Mouse (Mus musculus) layer of hippocampus, adult 2 months (tissue): ENCODE measurements at regions not wholly inside any gene's neighbourhood (a gene's known extent, or its start where the extent isn't known, plus 50 kb on each side); places are given as distances from the start of the nearest gene placed in this dataset.

Source experiments
- DNase-seq, 2 experiments: peaks; one replicate each; pipeline ENCODE4 v3.0.0; 2022; ENCODE audit warnings: low spot score in 2 of 2
- H3K27ac ChIP-seq: fragments of 200-600 bp; 2 replicates; pipeline ENCODE4 v1.8.1; 2022
- H3K4me3 ChIP-seq: fragments of 200-600 bp; 2 replicates; pipeline ENCODE4 v1.8.1; 2022; ENCODE audit warnings: mild to moderate bottlenecking
- CTCF ChIP-seq: fragments of 200-600 bp; conservative IDR thresholded peaks from 2 replicates; pipeline ENCODE4 v1.8.1; 2022; ENCODE audit warnings: antibody characterized with exemption, mild to moderate bottlenecking, moderate library complexity

DNA sequence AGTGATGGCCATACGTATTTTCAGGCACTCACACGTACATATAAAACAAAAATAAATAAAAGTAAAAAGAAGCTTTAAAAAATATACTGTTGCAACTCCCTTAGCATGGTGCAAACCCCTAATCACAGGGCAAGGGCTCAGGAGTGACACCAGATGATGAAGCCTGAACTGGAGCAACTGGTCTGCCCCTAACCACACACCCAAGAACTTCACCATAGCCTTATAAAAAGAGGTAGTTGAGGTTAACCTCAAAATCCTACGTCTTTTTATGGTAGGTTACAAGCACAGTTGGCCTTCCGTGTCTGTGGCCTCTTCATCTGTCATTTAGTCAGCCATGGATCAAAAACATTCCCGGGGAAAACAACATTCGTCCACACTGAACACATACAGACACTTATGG, 96.0 kb downstream of the Mtx3 start:
- H3K27ac ChIP-seq, result no peak overlapping the region
- no peak for DNase-seq
- no peak overlapping the region for H3K4me3 ChIP-seq
- no peak for TF ChIP-seq CTCF

GRCm38 (mm10) chr13:92948560-92948959, 104.0 kb downstream of the Mtx3 start:
- DNase-seq, result no peak
- Histone ChIP-seq H3K4me3 (no peak overlapping the region), H3K27ac (no peak overlapping the region)
- no peak for TF ChIP-seq CTCF

DNA sequence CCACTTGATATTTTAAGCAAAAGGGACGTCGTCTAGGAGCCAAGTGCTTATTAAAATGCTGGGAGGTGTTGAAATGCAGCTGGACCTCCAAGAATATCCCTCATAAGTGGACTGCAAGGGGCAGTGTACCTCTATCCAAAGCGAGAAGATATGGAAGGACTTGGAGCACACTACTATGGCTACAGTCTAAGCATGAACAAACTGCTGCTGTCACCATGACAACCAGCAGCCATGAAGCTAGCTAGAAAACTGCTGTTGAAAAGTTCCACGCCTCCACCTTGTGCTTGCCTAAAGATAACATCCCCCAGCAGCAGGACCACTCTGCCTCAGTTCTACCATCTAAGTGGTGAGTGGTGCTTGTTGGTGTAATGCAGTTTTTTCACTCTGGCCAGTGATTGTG, 115.5 kb downstream of the Mtx3 start:
- Histone ChIP-seq H3K27ac (peak overlapping the region; percentile 9; the same call in 1 of the 2 replicates), H3K4me3 (no peak overlapping the region)
- DNase-seq, result peak; percentile 19 to 57
- TF ChIP-seq CTCF, result no peak

- DNase-seq, result no peak
- H3K27ac ChIP-seq, result no peak overlapping the region
- H3K4me3 ChIP-seq, result no peak overlapping the region
- no peak for TF ChIP-seq CTCF
Observed at GRCm38 (mm10) chr13:92962625-92963024, 118.1 kb downstream of the Mtx3 start.

DNA sequence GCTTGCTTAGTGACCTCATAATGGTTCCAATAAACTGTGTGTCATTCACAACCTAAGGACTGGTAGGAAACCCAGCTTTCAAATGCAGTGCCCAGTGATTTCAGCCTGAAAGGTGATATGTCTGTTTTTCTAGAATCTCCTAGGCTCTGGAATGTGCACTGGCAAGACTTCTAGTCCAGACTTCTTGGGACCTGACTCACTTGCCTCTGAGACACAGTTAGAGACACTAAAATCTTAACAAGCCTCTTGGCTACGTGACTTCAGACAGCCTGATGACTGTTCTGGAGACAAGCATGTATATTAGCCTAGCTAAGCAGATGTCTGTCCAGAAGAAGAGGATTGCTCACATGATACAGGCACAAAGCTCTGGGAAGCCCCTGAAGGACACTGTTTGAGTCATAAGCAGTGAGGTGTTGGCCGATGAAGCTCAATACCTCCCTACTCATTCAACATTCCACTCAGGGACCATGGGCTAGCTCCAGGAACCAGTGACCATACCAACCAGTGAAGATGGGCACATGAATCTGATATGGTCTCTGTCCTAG, 118.9 kb downstream of the Mtx3 start:
- H3K27ac ChIP-seq, result no peak overlapping the region
- no peak overlapping the region for H3K4me3 ChIP-seq
- no peak for DNase-seq
- TF ChIP-seq CTCF, result no peak

GRCm38 (mm10) chr13:92964213-92964743, 119.7 kb downstream of the Mtx3 start:
- TF ChIP-seq CTCF, result no peak
- DNase-seq, result no peak
- no peak overlapping the region for H3K4me3 ChIP-seq
- H3K27ac ChIP-seq, result no peak overlapping the region

- Histone ChIP-seq H3K4me3 (no peak overlapping the region), H3K27ac (no peak overlapping the region)
- TF ChIP-seq CTCF, result no peak
- DNase-seq, result no peak
Observed at GRCm38 (mm10) chr13:92967025-92967610, 122.6 kb downstream of the Mtx3 start.

DNA sequence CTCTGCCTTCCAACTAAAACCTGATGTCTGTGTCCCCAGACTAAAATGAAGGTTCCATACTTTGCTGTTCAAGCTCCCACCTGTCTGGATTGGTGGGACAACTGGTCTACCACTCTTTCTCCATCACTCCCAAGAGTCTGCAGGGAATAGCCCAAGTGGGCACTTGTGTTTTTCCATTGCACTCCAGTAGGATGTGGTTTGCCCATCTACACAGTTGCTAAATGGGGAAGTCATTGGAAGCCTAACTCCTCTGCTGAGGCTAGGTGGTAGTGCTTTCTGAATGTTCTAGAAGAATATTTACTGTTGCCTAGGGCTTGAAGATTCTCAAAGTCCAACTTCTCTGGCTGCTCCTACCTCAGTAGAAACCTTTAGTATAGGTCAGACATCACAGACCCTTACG, 125.0 kb downstream of the Mtx3 start:
- no peak overlapping the region for H3K4me3 ChIP-seq
- TF ChIP-seq CTCF, result no peak
- no peak for DNase-seq
- H3K27ac ChIP-seq, result no peak overlapping the region

- Histone ChIP-seq H3K4me3 (no peak overlapping the region), H3K27ac (no peak overlapping the region; the same call in 1 of the 2 replicates)
- no peak for DNase-seq
- no peak for TF ChIP-seq CTCF
Observed at GRCm38 (mm10) chr13:92972891-92973290, 128.3 kb downstream of the Mtx3 start.

- no peak for DNase-seq
- no peak overlapping the region for H3K4me3 ChIP-seq
- TF ChIP-seq CTCF, result peak; percentile 52
- peak overlapping the region; percentile 15; the same call in 1 of the 2 replicates for H3K27ac ChIP-seq
Observed at GRCm38 (mm10) chr13:92973791-92974190, 129.2 kb downstream of the Mtx3 start.

DNA sequence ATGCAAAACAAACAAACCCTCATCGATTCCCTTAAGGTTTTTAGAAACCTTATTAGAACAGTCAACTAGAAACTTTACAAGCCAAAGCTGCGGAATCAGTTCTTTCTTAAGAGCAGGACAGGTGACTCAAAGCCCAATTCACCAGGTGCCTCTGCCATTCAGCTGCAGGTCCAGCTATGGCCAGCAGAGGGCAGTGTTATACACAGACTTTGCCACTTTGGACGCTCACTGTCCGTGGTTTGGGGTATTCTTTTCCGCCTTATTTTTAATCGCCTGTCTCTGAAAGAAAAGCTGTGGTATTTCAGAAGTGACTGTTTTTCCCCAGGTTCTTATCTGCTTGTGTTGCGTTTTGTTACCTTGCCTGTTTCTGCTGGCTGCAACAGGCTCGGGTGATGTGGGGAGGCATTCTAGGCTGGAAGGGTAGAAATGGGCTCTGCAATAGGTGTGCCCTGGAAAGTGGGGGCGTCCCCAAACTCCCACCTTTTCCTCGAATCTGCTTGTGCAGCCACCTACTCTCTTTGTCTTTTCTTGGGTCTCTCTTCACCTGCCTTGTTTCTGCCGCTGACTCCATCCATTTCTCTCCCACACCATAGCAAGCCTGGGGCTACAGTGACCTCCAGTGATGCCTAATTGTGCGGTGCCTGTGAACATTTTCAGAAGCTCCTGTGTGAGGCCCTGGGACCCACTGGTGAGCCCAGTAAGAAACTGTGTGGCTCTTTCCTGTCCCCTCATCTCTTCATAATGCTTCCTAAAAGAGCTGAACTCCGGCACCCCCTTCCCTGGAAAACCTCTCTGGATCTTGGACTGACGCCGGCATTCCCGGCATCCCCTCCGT, 142.4 kb downstream of the Mtx3 start:
- Histone ChIP-seq H3K27ac (peak overlapping the region; percentile 78), H3K4me3 (peak overlapping the region; percentile 46)
- DNase-seq, result peak in 1 of 2 experiments; percentile 85
- peak; percentile 99 for TF ChIP-seq CTCF

- no peak for DNase-seq
- Histone ChIP-seq H3K27ac (peak overlapping the region; percentile 78), H3K4me3 (no peak overlapping the region)
- no peak for TF ChIP-seq CTCF
Observed at GRCm38 (mm10) chr13:92987691-92988090, 143.1 kb downstream of the Mtx3 start.

DNA sequence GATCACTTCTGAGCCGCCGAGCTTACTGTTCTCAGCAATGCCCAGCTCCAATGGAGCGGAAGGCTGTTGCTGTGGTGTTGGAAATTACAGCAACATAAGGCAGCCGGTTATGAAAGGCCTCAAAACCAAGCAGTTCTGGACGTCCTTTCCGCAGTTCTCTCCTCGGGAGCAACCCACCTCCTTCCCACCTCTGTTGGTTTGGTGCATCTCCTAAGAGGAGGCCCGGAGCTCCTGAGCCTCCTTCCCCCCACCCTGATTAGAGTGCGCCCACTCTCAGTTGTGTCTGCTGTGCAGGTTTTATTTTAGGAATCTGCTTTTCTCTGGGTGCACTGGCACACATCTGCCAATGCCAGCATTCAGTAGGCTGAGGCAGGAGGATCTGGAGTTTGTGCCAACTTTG, 144.0 kb downstream of the Mtx3 start:
- DNase-seq, result no peak
- no peak for TF ChIP-seq CTCF
- Histone ChIP-seq H3K27ac (peak overlapping the region; percentile 78), H3K4me3 (no peak overlapping the region)
